Mouse (Mus musculus) forebrain, embryonic 13.5 days (tissue): ENCODE measurements at regions not wholly inside any gene's neighbourhood (a gene's known extent, or its start where the extent isn't known, plus 50 kb on each side); places are given as distances from the start of the nearest gene placed in this dataset.
"Not testable (repeated sequence)": the region's sequence is repeated elsewhere in the genome, so short reads cannot be mapped to it uniquely, and the experiment has no call there.

ENCODE experiments used
- ATAC-seq: fragments of 200-750 bp; cut with Nextera tagmentation; 2 replicates; pipeline ENCODE4 v1.8.0; 2017
- H3K27ac ChIP-seq: fragments of 300-500 bp; sonication (generic); 2 replicates; pipeline ENCODE4 v1.5.1; 2015; ENCODE audit warnings: inconsistent platforms, mild to moderate bottlenecking, moderate library complexity
- H3K27me3 ChIP-seq: fragments of 300-500 bp; sonication (generic); 2 replicates; pipeline ENCODE4 v1.6.1; 2015; ENCODE audit warnings: mild to moderate bottlenecking, inconsistent platforms
- H3K36me3 ChIP-seq: fragments of 300-500 bp; sonication (generic); 2 replicates; pipeline ENCODE4 v1.6.1; 2015; ENCODE audit warnings: mild to moderate bottlenecking, inconsistent platforms; ENCODE audit not compliant: poor library complexity, severe bottlenecking
- H3K4me1 ChIP-seq: fragments of 300-500 bp; sonication (generic); 2 replicates; pipeline ENCODE4 v1.6.1; 2015; ENCODE audit warnings: inconsistent platforms
- H3K4me2 ChIP-seq: fragments of 300-500 bp; sonication (generic); 2 replicates; pipeline ENCODE4 v1.6.1; 2015; ENCODE audit warnings: inconsistent platforms, mild to moderate bottlenecking, moderate library complexity
- H3K4me3 ChIP-seq: fragments of 300-500 bp; sonication (generic); 2 replicates; pipeline ENCODE4 v1.5.1; 2015; ENCODE audit warnings: mild to moderate bottlenecking, inconsistent platforms
- H3K9ac ChIP-seq: fragments of 300-500 bp; sonication (generic); 2 replicates; pipeline ENCODE4 v1.6.1; 2015; ENCODE audit warnings: mild to moderate bottlenecking, inconsistent platforms
- H3K9me3 ChIP-seq: fragments of 300-500 bp; sonication (generic); replicated peaks from 2 replicates; pipeline ENCODE4 v1.6.1; 2016; ENCODE audit warnings: inconsistent platforms
- WGBS: fragments of 180-500 bp; shearing (Covaris S2); methylation state at CpG from one replicate; pipeline ENCODE4 v1.1.7; 2015; 5-methylcytosine and 5-hydroxymethylcytosine counted together

DNA sequence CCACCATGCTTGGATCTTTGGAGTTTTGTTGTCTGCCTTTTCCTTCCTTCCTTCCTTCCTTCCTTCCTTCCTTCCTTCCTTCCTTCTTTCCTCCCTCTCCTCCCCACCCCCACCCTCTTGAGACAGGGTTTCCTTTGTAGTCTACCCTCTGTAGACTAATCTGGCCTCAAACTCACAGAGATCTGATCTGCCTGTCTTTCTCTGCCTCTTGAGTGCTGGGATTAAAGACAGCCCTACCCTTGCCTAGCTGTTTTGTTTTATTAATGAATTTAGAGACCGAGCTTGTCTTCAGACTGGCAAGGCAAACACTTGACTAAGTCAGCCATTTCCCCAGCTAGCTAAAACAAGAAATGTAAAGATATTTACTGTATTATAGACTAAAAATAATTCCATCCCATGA lies 150.0 kb downstream of the Tcp10c start:
- WGBS = 25% methylated on average over 1 of the region's 1 CpGs
- not testable (repeated sequence) for H3K36me3 ChIP-seq, H3K4me2 ChIP-seq, H3K9ac ChIP-seq, H3K4me3 ChIP-seq, H3K27me3 ChIP-seq, H3K9me3 ChIP-seq
- H3K4me1 ChIP-seq = peaks cover 17% of the 10 kb centered on the region; the same call in 1 of the 2 replicates
- H3K27ac ChIP-seq = peak overlapping the region; percentile 90
- peak; percentile 60 for ATAC-seq

DNA sequence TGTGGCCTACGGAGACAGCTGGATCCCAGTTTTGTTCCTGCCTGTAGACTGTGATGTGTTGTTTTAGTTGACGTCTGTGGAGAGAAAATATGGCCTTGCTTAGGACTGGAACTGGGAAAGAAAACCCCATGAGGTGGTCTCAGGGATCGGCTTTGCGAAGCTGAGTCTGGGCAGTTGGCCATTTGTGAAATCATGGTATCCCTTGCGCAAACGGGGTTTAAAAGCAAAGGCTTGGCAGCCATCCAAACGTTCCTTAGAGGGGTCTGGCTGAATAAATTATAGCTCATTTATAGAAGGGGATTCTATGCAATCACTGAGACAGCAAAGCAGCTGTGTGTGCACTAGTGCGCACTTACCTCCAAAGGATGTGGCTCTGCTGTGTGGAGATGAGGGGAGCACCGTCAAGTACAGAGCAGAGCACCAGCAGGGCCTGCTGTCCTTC lies 150.5 kb downstream of the Tcp10c start:
- not testable (repeated sequence) for H3K9ac ChIP-seq, H3K9me3 ChIP-seq, H3K4me2 ChIP-seq, H3K27me3 ChIP-seq, H3K4me3 ChIP-seq, H3K36me3 ChIP-seq
- Histone ChIP-seq H3K27ac (peak overlapping the region; percentile 94), H3K4me1 (peaks cover 17% of the 10 kb centered on the region; the same call in 1 of the 2 replicates)
- peak; percentile 97 for ATAC-seq
- 6% methylated on average over 8 of the region's 9 CpGs for WGBS

DNA sequence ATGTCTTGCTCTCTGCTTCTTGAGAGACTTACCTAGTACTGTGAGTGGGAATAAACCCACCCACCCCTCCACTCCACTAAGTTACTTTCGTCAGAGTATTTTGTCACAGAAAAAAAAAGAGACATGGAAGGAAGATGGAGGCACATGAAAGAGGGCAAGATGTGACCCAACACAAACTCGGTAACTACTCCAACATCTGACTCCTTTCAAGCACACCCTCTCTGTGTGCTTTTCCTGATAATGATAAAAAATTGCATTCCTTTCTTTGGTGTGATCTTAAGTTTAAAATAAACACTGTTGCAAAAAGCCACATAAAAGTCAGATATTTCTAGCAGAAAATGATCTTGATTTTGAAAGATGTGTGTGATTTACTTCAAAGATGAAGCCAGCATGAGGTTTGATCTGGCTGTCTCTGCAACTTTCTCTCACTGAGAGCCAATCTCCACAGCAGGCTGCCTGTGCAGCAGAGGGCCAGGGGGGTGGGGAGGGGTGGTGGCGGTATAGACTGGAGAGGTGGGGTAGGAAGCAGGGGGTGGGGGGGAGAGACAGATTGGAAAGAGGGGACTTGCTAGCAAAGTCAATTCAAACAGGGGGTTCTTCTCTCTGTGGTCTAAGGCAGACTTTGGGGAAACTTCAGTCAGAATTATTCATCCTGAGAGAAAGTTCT lies 153.2 kb downstream of the Tcp10c start:
- H3K4me1 ChIP-seq = peaks cover 17% of the 10 kb centered on the region; the same call in 1 of the 2 replicates
- not testable (repeated sequence) for H3K9me3 ChIP-seq, H3K4me2 ChIP-seq, H3K4me3 ChIP-seq, H3K36me3 ChIP-seq, H3K27ac ChIP-seq, H3K27me3 ChIP-seq, H3K9ac ChIP-seq, ATAC-seq
- 48% methylated on average over 2 of the region's 3 CpGs for WGBS

DNA sequence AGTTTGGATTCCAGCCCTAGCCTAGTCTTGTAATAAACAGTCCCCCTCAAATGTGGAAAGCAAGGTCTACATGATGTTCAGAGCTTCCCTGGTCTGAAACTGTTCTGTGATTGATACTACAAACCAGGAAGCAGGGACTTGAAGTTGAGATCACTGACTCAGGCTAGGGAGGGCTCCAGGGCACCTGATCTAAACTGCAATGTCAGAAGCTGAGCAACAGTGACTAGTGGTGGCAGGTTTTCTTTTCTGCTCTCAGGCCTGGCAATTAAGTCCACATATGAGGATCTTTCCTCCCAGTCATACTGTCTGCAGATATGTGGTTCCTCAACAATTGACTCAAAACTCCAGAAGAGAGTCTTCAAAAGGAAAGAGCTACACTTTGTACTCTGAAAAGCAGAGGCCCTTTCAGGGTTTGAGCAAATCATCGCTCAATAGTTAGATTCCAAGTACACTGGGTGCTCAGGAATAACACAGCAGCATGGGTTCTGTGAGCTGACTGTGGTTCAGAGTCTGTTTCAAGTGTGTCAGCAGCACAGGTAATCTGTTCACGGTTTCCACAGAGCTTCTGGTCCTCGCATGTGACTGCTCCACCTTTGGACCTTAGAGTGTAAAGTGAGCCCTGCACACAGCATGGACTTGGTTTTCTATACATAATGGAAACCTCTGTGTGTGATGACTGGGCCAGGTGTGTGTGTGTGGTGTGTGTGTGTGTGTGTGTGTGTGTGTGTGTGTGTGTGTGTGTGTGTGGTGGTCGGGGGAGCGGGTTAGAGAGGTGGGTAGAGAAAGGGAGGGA lies 165.2 kb downstream of the Tcp10c start:
- WGBS = 89% methylated on average over 3 of the region's 5 CpGs
- not testable (repeated sequence) for H3K9ac ChIP-seq, H3K27me3 ChIP-seq, H3K4me1 ChIP-seq, H3K4me2 ChIP-seq, ATAC-seq, H3K27ac ChIP-seq, H3K4me3 ChIP-seq, H3K9me3 ChIP-seq, H3K36me3 ChIP-seq

DNA sequence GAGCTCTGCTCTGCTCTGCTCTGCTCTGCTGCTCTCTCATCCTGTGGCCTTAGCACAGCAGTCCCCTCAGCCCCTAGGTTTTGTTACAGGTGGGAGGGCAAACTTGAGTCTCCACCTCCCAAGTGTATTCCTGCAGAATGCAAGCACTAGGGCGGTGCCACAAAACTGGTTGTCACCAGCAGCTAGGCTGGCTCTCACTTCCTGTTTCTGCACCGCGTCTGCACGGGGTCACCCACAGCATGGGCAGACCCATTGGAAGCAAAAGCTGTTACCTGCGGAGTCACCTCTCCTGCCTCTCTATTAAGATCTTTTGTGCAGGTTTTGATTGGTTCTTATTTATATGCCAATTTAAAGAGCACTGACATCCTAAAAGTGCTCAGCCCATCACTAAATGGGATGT lies 178.2 kb downstream of the Tcp10c start:
- ATAC-seq, H3K27ac ChIP-seq, H3K36me3 ChIP-seq, H3K4me2 ChIP-seq, H3K27me3 ChIP-seq, H3K4me1 ChIP-seq, H3K9me3 ChIP-seq, H3K4me3 ChIP-seq, H3K9ac ChIP-seq: not testable (repeated sequence)
- 86% methylated on average over 5 of the region's 5 CpGs for WGBS

DNA sequence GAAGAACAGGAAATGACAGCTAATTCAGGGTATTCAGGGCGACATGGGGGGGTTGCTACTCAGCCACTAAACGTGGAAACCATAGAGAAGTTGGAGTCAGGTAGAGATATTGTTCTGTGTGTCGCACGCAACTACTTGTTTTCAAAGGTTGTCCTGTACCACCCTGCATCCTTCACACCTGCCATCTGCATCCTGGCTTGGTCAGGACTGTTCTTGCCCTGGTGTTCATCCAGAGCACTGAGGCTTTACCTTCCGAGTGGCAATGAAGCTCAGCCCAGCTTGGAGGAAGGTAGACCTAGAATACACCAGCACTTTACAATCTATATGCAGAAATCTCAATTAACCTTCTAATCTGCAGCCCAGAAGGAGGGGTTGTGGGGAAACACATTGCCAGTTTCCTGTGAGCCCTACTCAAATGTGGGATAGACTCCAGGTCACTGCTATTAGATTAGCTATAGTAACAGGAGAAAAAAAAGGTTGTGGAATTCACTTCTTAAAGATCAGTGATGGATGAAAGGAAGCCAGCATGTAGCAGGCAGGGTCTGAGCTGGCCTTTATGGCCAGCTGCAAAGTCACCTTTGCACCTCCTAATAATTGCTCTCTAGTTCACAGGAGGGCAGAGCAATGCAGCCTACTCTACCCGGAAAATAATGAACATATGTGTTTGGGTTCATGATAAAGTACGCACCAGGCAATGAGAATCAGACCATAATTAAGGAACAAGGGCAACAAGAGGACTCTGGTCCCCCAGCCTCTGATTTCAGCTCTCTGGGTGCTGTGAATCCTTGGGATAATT lies 186.3 kb downstream of the Tcp10c start:
- 81% methylated on average over 7 of the region's 7 CpGs for WGBS
- no peak overlapping the region for H3K4me2 ChIP-seq
- ATAC-seq = no peak
- H3K27ac ChIP-seq = no peak overlapping the region
- no peak overlapping the region for H3K4me3 ChIP-seq
- peaks cover 55% of the 10 kb centered on the region for H3K9me3 ChIP-seq
- H3K4me1 ChIP-seq = no peaks in the 10 kb centered on the region
- no peaks in the 10 kb centered on the region for H3K27me3 ChIP-seq
- H3K9ac ChIP-seq = no peak overlapping the region
- no peaks in the 10 kb centered on the region for H3K36me3 ChIP-seq

DNA sequence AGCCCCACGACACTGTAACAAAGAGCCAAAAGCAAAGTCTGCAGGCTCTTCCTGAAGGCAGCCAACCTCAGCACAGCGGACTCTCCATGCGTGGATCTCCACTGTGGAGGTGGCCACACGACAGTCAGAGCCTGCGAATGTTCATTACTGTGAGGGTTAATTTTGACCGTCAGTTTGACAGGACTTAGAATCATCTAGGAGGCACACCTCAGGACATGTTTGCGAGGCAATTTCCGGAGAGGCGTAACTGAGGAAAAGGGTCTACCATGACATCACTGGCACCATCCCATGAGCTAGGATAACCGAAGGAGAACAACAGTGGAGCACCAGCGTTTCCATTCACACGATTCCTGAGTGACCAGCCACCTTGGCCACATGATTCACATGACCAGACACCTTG lies 186.9 kb downstream of the Tcp10c start:
- no peak overlapping the region for H3K4me2 ChIP-seq
- H3K27me3 ChIP-seq = no peaks in the 10 kb centered on the region
- no peak overlapping the region for H3K9ac ChIP-seq
- H3K36me3 ChIP-seq = no peaks in the 10 kb centered on the region
- 70% methylated on average over 12 of the region's 12 CpGs for WGBS
- no peaks in the 10 kb centered on the region for H3K4me1 ChIP-seq
- H3K4me3 ChIP-seq = no peak overlapping the region
- peaks cover 57% of the 10 kb centered on the region for H3K9me3 ChIP-seq
- no peak overlapping the region for H3K27ac ChIP-seq
- no peak for ATAC-seq

DNA sequence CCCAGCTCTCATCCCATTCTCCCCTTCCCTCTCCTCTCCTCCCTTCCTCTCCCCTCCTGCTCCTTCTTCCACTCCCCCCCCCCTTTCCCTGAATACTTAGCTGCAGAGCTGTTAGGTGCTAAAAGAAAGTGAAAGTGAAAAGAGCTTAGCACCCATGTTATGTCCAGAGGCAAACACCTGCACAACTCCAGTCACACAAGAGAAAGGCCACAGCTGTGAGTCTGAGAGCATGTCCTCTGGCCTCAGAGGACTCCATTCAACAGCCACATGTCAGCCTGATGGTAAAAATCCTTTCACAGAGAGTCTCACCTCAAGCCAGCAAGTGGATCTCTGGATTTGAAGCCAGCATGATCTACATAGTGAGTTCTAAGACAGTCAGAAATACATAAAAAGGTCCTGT lies 187.9 kb downstream of the Tcp10c start:
- H3K36me3 ChIP-seq = no peaks in the 10 kb centered on the region
- no peak overlapping the region for H3K4me3 ChIP-seq
- H3K4me2 ChIP-seq = no peak overlapping the region
- H3K27me3 ChIP-seq = no peaks in the 10 kb centered on the region
- H3K4me1 ChIP-seq = no peaks in the 10 kb centered on the region
- no peak for ATAC-seq
- peaks cover 67% of the 10 kb centered on the region for H3K9me3 ChIP-seq
- H3K9ac ChIP-seq = no peak overlapping the region
- no peak overlapping the region for H3K27ac ChIP-seq

DNA sequence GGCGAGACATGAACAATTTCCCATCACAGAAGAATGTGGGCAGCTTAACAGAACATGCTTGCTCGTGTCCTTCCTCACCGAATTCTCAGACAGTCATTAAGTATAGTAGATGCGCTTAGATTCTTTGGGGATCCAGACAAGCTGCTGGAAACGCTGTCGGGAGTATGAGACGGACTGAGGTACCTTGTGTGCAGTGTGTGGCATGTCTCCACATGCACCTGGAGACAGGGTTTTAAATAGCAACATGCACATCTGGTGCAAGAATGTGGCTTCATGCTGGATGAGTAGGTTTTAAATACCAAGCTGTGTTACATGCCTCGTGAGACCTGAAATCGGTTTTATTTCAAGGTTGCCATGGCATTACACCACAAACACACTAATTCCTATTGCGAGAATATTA lies 188.5 kb downstream of the Tcp10c start:
- H3K4me1 ChIP-seq = no peaks in the 10 kb centered on the region
- no peak overlapping the region for H3K4me3 ChIP-seq
- ATAC-seq = no peak
- WGBS = 84% methylated on average over 10 of the region's 10 CpGs
- no peak overlapping the region for H3K9ac ChIP-seq
- no peak overlapping the region for H3K27ac ChIP-seq
- H3K27me3 ChIP-seq = no peaks in the 10 kb centered on the region
- H3K4me2 ChIP-seq = no peak overlapping the region
- H3K9me3 ChIP-seq = peaks cover 73% of the 10 kb centered on the region
- H3K36me3 ChIP-seq = no peaks in the 10 kb centered on the region

DNA sequence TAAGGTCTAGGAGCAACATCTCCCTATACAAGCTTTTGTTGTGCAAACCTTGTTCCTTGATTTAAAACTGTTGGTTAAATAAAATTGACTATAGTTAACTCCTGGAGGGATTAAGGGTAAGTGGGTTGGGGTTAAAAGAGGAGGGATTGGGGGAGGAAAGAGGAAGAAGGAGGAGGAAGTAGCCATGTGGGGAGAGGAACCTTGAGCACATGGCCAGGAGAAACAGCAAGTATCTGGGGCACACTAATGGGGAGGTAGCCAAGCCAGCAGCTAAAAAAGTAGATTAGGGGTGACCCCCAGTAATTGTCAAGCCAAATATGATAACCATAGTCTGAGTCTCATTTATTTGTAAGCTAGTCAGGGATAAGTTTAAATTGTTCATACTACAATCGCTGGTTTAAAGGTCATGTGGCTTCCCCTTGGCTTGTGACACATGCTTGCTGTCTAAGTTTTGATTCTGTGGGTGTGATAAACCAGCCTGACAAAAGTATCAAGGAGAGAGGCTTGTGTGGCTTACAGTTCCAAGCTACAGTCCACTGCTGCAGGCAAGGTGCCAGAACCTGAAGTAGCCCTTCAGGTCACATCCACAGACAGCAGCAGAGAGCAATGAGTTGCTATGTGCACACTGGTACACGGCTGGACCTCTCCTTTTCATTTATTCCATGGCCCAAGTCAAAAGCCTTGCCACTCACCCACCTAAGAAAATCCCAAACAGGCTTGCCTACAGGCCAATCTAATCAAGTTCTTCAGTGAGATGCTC lies 189.8 kb downstream of the Tcp10c start:
- no peak for ATAC-seq
- WGBS = 68% methylated on average over 2 of the region's 2 CpGs
- H3K36me3 ChIP-seq = no peaks in the 10 kb centered on the region

DNA sequence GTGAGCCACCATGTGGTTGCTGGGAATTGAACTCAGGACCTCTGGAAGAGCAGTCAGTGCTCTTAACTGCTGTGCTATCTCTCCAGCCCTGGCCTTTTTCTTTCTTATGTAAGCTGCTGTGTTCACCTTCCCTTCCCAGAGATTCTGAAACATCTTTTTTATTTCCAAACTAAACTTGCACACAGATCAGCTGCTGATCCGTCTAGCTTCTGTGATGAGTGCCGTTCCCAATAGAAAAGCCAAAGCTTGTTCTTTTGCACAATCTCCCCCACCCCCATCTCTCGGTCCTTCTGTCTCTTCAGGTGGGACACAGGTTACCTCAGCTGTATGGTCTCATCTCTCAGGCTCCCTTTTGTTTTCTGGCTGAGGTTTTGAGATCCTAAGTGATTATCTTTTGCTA lies 191.9 kb downstream of the Tcp10c start:
- no peak overlapping the region for H3K4me3 ChIP-seq
- peaks cover 87% of the 10 kb centered on the region for H3K9me3 ChIP-seq
- ATAC-seq = no peak
- H3K36me3 ChIP-seq = no peaks in the 10 kb centered on the region
- WGBS = 64% methylated on average over 3 of the region's 3 CpGs
- no peaks in the 10 kb centered on the region for H3K27me3 ChIP-seq
- H3K4me1 ChIP-seq = no peaks in the 10 kb centered on the region
- no peak overlapping the region for H3K9ac ChIP-seq
- H3K4me2 ChIP-seq = no peak overlapping the region
- no peak overlapping the region for H3K27ac ChIP-seq

More for the DNA sequence above, 189.8 kb downstream of the Tcp10c start:
- no peak overlapping the region for H3K27ac ChIP-seq
- H3K9me3 ChIP-seq = peaks cover 86% of the 10 kb centered on the region
- no peak overlapping the region for H3K4me3 ChIP-seq
- no peak overlapping the region for H3K4me2 ChIP-seq
- no peaks in the 10 kb centered on the region for H3K4me1 ChIP-seq
- H3K9ac ChIP-seq = no peak overlapping the region
- H3K27me3 ChIP-seq = no peaks in the 10 kb centered on the region
